Mouse (Mus musculus) heart, postnatal 36 days (tissue): ENCODE measurements around the gene Atf7. TPM values are rescaled to one million over a fixed set of nuclear protein-coding genes. Genes with fewer than 3 reads are reported as not detected.

Source experiments
- DNase-seq, 2 experiments: peaks; one replicate each; pipeline ENCODE4 v3.0.0; 2021 to 2022
- intact Hi-C: fragments of 180-260 bp; cut with DNase I; formaldehyde crosslinking; loops from one replicate; pipeline ENCODE4 v1.15.1; 2025
- total RNA-seq, 2 experiments: library from RNA; stranded (reverse); gene quantifications; 2 replicates each; pipeline ENCODE4 v1.2.3; 2021

Gene Atf7
- total RNA-seq, 2 experiments from 2014 or later: 52.3 to 56.5 TPM

DNA sequence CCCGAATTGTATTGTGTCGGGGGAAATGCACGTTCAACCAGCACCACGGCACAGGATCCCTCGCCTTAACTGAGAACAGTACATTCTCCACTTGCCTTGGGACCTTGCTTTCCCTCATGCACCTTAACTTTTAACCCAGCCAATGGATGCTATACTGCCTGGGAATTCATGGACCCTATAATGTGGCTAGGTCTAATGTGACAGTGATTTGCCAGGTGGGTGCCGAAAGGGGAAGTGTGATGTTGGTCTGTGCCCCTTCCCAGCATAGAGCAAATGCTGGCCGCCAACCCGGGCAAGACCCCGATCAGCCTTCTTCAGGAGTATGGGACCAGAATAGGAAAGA is 106.4 kb downstream of the Atf7 start:
- no peak for DNase-seq
- intact Hi-C loops: loop anchor here (1.0 to 5.0 kb wide), 2 partner anchors 49 to 272 kb away; partner anchors contain the start of gene Pcbp2

GRCm38 (mm10) chr15:102517976-102518858 is 107.0 kb downstream of the Atf7 start, which contains the start of gene Tarbp2:
Gene Tarbp2 (plus strand): TSS chr15:102518192.
- DNase-seq: peak; percentile 97 to 98
- intact Hi-C loops: loop anchor here (1.0 to 5.0 kb wide), 2 partner anchors 48 to 271 kb away; partner anchors contain the start of gene Pcbp2

DNA sequence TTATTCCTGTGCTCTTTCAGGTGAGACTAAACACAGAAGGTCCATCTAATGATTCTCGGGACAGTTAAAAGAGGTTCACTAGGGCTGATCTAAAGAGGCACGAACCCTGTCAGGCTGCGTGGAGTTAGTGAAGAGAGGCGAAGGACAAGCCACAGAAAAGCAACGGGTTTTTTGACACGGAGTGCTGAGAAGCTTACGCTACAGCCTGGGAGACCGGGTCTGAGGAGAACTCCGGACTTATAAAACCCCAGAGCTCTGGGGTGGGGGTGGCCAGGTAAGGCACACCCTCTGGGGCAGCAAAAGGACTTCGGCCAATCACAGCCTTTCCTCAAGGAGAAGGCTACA is 107.7 kb downstream of the Atf7 start:
- intact Hi-C loops: loop anchor here (5.0 kb wide), 1 partner anchor 270 kb away; no protein-coding TSS in a partner anchor
- no peak for DNase-seq

- intact Hi-C loops: loop anchor here (5.0 kb wide), 1 partner anchor 270 kb away; no protein-coding TSS in a partner anchor
- peak; percentile 74 to 85 for DNase-seq
Observed at GRCm38 (mm10) chr15:102516728-102517404, 108.4 kb downstream of the Atf7 start, which contains the start of gene Map3k12. Gene Map3k12 (minus strand): TSS chr15:102517064.

- peak in 1 of 2 experiments; percentile 33 for DNase-seq
- intact Hi-C loops: loop anchor here (5.0 kb wide), 1 partner anchor 269 kb away; no protein-coding TSS in a partner anchor
Observed at GRCm38 (mm10) chr15:102516293-102516692, 109.0 kb downstream of the Atf7 start.

DNA sequence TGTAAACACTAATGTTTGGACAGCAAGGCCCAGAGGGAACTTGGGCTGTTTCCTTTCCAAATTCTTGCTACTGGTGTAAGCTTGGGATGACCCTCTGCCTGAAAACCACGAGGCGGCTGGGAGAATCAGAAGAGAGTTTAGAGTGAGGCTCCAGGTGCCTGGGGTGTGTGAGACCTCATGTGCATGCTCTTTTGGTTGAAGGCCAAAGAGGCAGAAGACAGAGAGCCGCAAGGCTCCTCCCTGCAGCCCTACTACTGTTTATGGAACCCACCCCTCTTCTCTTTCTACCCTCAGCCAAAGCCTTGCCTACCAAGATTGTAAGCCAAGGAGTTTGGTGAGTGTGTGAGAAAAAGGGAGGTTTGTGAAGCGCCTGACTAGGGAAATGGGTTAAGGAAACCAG is 109.5 kb downstream of the Atf7 start:
- intact Hi-C loops: loop anchor here (5.0 kb wide), 1 partner anchor 268 kb away; no protein-coding TSS in a partner anchor
- no peak for DNase-seq

DNA sequence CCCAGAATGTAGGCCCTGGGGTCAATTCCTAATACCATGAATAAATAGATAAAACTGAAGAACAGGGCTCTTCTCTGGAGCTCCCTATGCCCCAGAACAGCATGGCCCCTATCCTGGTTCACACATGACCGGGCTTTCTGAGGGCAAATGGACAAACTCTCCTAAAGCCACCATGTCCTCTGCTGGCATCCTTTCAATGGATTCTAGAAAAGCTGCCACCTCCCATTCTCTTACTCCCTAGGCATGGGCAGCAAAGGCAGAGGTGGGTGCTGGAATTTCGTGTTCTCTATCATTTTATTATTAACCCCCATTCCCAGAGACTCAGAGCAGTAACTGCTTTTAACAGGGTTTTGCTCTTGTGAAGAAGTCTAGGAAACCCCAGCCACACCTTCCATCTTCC is 110.0 kb downstream of the Atf7 start:
- intact Hi-C loops: loop anchor here (5.0 kb wide), 1 partner anchor 268 kb away; no protein-coding TSS in a partner anchor
- DNase-seq: no peak

DNA sequence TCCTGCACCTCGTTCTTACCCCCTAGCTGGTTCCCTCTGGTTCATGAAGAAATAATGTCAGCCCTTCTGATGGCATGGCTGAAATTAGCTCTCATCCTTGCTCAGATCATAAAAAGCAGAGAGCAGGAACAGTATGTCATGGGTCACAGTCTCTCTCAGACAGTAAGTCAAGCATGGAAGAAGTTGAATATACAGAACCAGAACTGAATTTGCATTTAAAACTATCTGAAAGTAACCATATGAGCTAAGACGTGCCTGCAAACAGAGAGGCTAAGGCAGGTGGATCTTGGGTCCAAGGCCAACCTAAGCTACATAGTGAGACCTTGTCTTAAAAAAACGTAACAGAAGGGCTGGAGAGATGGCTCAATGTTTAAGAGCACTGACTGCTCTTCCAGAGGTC is 112.3 kb downstream of the Atf7 start:
- DNase-seq: no peak
- intact Hi-C loops: loop anchor here (5.0 kb wide), 1 partner anchor 111 kb away; no protein-coding TSS in a partner anchor

DNA sequence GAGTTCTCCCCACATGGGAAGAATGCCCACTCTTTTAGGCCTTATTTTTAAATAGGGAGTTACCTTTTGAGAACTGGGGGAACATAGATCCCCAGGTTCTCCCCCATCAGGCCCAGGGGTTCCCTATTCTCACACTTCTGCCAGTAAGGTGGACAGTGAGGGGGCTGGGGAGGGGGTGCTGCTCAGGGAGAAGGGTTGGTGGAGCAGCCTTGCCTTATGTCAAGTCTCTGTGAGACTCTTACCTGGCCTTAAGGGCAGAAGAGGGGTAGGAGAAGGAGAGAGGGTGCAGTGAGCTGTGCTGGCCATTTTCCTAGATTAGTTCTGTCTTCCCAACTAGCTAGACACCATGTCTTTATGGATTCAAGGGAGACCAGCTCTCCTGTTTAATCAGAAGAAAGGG is 112.8 kb downstream of the Atf7 start:
- intact Hi-C loops: loop anchor here (5.0 kb wide), 1 partner anchor 110 kb away; no protein-coding TSS in a partner anchor
- DNase-seq: no peak

DNA sequence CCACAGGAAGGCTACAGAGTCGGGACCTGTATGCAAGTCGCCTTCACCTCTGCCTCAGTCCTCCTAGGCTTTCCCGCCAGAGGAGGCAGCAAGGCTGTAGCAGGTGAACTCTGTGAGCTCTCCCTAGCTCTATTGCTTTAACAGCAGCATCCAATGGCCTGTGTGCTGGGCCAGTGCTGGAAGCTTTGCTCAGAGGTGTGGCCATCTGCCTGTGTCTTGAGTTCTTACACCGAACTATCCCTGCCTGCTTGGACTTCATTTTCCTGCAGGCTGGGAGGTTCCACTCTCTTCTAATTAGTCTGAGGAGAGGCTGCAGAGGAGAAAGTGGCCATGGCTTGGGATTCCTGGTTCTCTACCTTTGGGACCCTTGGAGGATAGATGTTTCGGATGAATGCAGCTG is 113.3 kb downstream of the Atf7 start:
- intact Hi-C loops: loop anchor here (5.0 kb wide), 1 partner anchor 110 kb away; no protein-coding TSS in a partner anchor
- no peak for DNase-seq

DNA sequence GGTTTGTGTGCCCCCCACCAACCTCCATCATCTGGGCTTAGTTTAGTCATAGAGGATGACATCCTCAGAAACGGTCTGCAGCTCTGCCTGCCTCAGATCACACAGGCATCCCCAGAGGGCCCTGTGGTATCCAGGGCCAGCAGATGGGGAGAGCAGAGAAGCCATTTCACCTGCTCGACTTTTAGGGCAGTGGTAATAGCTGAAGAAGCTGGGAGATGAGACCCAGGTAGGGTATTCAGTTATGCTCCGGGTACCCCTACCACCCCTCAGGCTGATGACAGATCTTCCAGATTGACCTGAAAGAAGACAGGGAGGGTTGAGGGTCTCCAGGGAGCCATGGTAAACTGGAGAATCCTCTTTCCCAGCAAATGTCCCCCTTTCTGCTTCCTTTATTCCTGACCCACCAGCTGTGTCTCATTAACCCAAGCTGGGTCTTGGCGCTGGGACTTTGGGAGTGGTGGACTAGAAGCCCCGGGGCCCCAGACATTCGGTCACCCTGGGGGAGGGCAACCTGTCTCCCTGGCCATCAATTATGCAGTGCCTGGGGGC is 113.9 kb downstream of the Atf7 start:
- DNase-seq: no peak
- intact Hi-C loops: loop anchor here (5.0 kb wide), 1 partner anchor 109 kb away; no protein-coding TSS in a partner anchor

GRCm38 (mm10) chr15:102510590-102511284 is 114.5 kb downstream of the Atf7 start:
- intact Hi-C loops: loop anchor here (5.0 kb wide), 1 partner anchor 108 kb away; no protein-coding TSS in a partner anchor
- DNase-seq: peak; percentile 73 to 77

- intact Hi-C loops: loop anchor here (5.0 kb wide), 1 partner anchor 108 kb away; no protein-coding TSS in a partner anchor
- no peak for DNase-seq
Observed at GRCm38 (mm10) chr15:102510110-102510509, 115.2 kb downstream of the Atf7 start.

GRCm38 (mm10) chr15:102508336-102508735 is 116.9 kb downstream of the Atf7 start:
- no peak for DNase-seq
- intact Hi-C loops: no loop called here

DNA sequence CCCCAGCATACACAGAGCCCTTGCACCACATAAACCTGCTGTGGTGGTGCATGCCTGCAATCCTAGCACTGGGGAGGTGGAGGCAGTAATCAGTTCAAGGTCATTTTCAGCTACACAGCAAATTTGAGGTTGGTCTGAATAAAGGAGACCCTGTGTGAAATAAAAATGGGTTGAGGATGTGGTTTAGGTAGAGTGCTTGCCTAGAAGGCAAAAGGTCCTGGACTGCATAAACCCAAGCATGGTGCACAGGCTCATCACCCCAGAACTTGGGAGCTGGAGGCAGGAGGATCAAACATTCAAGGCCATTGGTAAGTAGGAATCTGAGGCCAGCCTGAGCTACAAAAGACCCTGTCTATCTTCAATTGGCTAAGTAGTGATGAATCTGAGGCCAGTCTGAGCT is 117.7 kb downstream of the Atf7 start:
- DNase-seq: no peak
- intact Hi-C loops: no loop called here

- intact Hi-C loops: no loop called here
- DNase-seq: no peak
Observed at GRCm38 (mm10) chr15:102506864-102507263, 118.4 kb downstream of the Atf7 start.

DNA sequence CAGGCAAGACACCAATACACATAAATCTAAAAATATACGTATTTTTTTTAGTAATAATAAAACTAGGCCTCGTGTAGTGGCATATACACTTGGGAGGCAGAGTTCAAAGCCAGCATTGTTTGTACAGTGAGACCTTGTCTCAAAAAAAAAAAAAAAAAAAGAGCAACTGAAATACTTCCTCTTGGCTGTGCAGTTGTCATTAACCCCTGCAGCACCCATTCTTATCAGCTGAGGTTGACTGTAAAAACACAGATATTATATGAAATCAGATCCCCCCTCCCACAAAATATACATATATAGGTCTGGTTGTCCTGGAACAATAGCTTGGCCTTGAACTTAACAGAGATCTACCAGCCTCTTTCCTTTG is 118.8 kb downstream of the Atf7 start:
- intact Hi-C loops: no loop called here
- no peak for DNase-seq

GRCm38 (mm10) chr15:102505770-102506463 is 119.3 kb downstream of the Atf7 start:
- intact Hi-C loops: no loop called here

DNA sequence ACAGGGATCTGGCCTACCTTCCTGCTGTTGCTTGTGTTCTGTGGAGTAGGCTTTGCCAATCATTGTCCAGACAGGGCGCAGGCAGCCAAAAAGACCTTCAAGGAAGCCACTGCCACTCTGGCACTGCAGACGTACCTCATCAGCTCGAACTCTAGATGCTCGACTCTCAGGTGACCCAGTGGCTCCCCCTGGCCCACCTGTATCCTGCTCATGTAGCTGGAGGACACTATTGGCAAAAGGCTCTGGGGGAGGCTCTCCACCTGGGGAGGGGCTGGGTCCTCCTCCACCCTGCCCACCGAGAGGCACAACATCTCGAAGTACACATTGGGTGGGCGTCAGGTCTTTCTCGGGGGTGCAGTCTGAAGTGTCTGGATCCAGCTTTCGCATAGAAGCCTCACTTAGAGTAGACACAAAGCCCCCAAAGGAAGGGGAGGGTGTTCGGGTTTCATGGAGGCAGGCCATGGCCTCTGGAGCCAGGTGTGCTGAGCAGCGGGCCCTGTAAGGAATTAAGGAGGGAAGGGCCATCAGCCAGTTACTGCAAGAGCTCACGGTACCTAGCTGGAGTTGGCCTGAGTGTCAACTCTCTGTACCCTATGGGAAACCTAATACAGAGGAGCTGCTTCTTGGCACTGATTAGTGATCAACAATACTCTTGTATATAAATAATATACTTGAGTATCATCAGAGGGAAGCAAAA is 120.0 kb downstream of the Atf7 start:
- DNase-seq: no peak
- intact Hi-C loops: no loop called here

More at GRCm38 (mm10) chr15:102505770-102506463, 119.3 kb downstream of the Atf7 start:
- no peak for DNase-seq
